Mouse (Mus musculus) ES-E14 (cell line): Measurements from ENCODE around the gene Rad9a. TPM values are rescaled to one million over a fixed set of nuclear protein-coding genes. Genes with fewer than 3 reads are reported as not detected.
"Not testable (repeated sequence)": the region's sequence is repeated elsewhere in the genome, so short reads cannot be mapped to it uniquely, and the experiment has no call there.

Experiments used
- DNase-seq: peaks from one replicate; pipeline ENCODE4 v3.0.0-alpha.2; 2013; ENCODE audit warnings: low read depth, low spot score
- H3K27ac ChIP-seq: 2 replicates; pipeline ENCODE4 v1.5.1; 2012; ENCODE audit warnings: low read depth, mild to moderate bottlenecking, low read length, moderate library complexity, mixed read lengths; ENCODE audit not compliant: poor library complexity, insufficient read depth, severe bottlenecking
- H3K36me3 ChIP-seq: 2 replicates; pipeline ENCODE4 v1.6.1; 2012; ENCODE audit warnings: mild to moderate bottlenecking, low read length, moderate library complexity, mixed read lengths; ENCODE audit not compliant: control insufficient read depth, poor library complexity, insufficient read depth, severe bottlenecking
- H3K4me1 ChIP-seq, 2 experiments: fragments of 150-350 bp in 1 of 2; sonication (generic) in 1 of 2; 2 replicates each; pipeline ENCODE4 v1.6.1; 2012; ENCODE audit warnings: low read length in 2 of 2, mild to moderate bottlenecking in 1 of 2, mixed read lengths in 1 of 2; ENCODE audit not compliant: control insufficient read depth in 2 of 2, insufficient read depth in 2 of 2, poor library complexity in 1 of 2
- H3K4me3 ChIP-seq, 2 experiments: fragments of 150-350 bp in 1 of 2; sonication (generic) in 1 of 2; 2 replicates each; pipeline ENCODE4 v1.5.1; 2012; ENCODE audit warnings: low read length in 2 of 2, low read depth in 1 of 2, mild to moderate bottlenecking in 1 of 2, mixed read lengths in 1 of 2; ENCODE audit not compliant: insufficient read depth in 1 of 2, poor library complexity in 1 of 2, severe bottlenecking in 1 of 2
- H3K9ac ChIP-seq: 2 replicates; pipeline ENCODE4 v1.6.1; 2012; ENCODE audit warnings: low read depth, mild to moderate bottlenecking, low read length, mixed read lengths; ENCODE audit not compliant: poor library complexity, insufficient read depth, severe bottlenecking
- H3K9me3 ChIP-seq: fragments of 150-350 bp; sonication (generic); 2 replicates; pipeline ENCODE4 v1.6.1; 2012; ENCODE audit warnings: low read depth, mild to moderate bottlenecking, low read length; ENCODE audit not compliant: control insufficient read depth, insufficient read depth
- CHD2 ChIP-seq: IDR thresholded peaks from 2 replicates; pipeline ENCODE4 v1.6.1; 2014; ENCODE audit warnings: mild to moderate bottlenecking, low read depth, low read length, inconsistent platforms
- HCFC1 ChIP-seq: IDR thresholded peaks from 2 replicates; pipeline ENCODE4 v1.6.1; 2012; ENCODE audit warnings: low read length, inconsistent platforms, borderline replicate concordance; ENCODE audit not compliant: insufficient read depth
- MAFK ChIP-seq: IDR thresholded peaks from 2 replicates; pipeline ENCODE4 v1.6.1; 2014; ENCODE audit warnings: mild to moderate bottlenecking, low read depth, low read length, inconsistent platforms; ENCODE audit not compliant: insufficient read depth
- ZC3H11A ChIP-seq: IDR thresholded peaks from 2 replicates; pipeline ENCODE4 v1.6.1; 2012; ENCODE audit warnings: low read depth, mild to moderate bottlenecking, inconsistent platforms, low read length, borderline replicate concordance
- ZNF384 ChIP-seq: IDR thresholded peaks from 2 replicates; pipeline ENCODE4 v1.6.1; 2012; ENCODE audit warnings: low read depth, low read length, inconsistent platforms
- in situ Hi-C, 2 experiments: fragments of 600-800 bp; cut with MboI; formaldehyde crosslinking; loops; one replicate each; pipeline ENCODE4 v1.15.1; 2025; ENCODE audit warnings: low sequenced_read_pairs in 2 of 2, inconsistent platforms in 1 of 2; ENCODE audit not compliant: unreplicated experiment in 2 of 2
- total RNA-seq: library from RNA; depleted of rRNA; stranded (reverse); fragments of 300-350 nt; gene quantifications from 2 replicates; pipeline ENCODE4 v1.2.3, GENCODE M21; 2012; rRNA removed

Rad9a gene
- 33.1 and 42.1 TPM in 2 replicates for total RNA-seq

- in situ Hi-C loops: no loop called here
- Histone ChIP-seq H3K9ac (peak within 1 kb of the TSS; percentile 90), H3K4me1 (peaks cover 2 to 12% of the 10 kb centered on the region in 2 experiments; a peak in 2 of 4 replicates), H3K4me3 (peak within 1 kb of the TSS; percentile 76 to 83), H3K9me3 (no peaks in the 10 kb centered on the region), H3K27ac (peak within 1 kb of the TSS; percentile 51; the same call in 1 of the 2 replicates), H3K36me3 (peaks cover 31% of the 10 kb centered on the region)
- TF ChIP-seq ZC3H11A: no peak
- peak; percentile 99 for DNase-seq
Observed at GRCm38 (mm10) chr19:4201291-4201909, at the start of gene Rad9a. Gene Rad9a (minus strand): TSS chr19:4201662.

DNA sequence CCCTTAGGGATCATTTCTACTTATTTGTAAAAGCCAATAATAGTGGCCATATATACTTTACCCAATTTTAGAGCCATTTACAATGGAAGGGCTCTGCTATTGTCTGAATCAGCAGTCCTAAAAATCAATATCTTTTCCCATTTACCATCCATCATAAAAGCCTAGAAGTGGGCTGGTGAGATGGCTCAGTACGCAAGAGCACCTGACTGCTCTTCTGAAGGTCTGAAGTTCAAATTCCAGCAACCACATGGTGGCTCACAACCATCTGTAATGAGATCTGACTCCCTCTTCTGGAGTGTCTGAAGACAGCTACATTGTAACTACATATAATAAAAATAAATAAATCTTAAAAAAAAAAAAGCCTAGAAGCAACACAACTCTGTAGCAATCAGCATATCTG, 47.2 kb upstream of the Rad9a start:
- H3K36me3 ChIP-seq, H3K27ac ChIP-seq, H3K9ac ChIP-seq, H3K9me3 ChIP-seq, DNase-seq, H3K4me3 ChIP-seq, in situ Hi-C loops, H3K4me1 ChIP-seq: not testable (repeated sequence)

DNA sequence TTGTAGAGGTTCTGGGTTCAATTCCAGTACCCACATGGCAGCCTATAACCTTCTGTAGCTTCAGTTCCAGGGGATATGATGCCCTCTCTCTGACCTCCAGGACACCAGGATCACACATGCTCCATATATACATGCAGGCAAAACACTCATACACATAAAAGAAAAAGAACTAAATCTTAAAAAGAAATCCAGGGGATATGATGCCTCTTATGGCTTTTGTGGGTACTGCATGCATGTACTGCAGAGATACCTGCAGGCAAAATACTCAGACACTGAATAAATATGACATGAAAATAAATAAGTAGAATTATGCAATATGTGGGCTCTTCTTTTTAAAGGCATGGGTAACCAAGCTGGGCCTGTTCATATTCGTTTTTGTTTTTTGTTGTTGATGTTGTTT, 45.5 kb upstream of the Rad9a start:
- no peaks in the 10 kb centered on the region for H3K36me3 ChIP-seq
- no peaks in the 10 kb centered on the region for H3K4me1 ChIP-seq
- no peak for TF ChIP-seq HCFC1
- in situ Hi-C loops: no loop called here
- H3K9ac ChIP-seq: no peak overlapping the region
- no peak overlapping the region for H3K4me3 ChIP-seq
- H3K27ac ChIP-seq: no peak overlapping the region
- no peaks in the 10 kb centered on the region for H3K9me3 ChIP-seq
- DNase-seq: no peak

GRCm38 (mm10) chr19:4244775-4245174, 43.3 kb upstream of the Rad9a start:
- no peaks in the 10 kb centered on the region for H3K9me3 ChIP-seq
- H3K4me3 ChIP-seq: no peak overlapping the region
- TF ChIP-seq MAFK (no peak), CHD2 (no peak), ZC3H11A (no peak), HCFC1 (no peak), ZNF384 (no peak)
- no peak overlapping the region for H3K9ac ChIP-seq
- H3K27ac ChIP-seq: no peak overlapping the region
- no peaks in the 10 kb centered on the region for H3K4me1 ChIP-seq
- in situ Hi-C loops: no loop called here
- H3K36me3 ChIP-seq: no peaks in the 10 kb centered on the region
- DNase-seq: no peak

GRCm38 (mm10) chr19:4242416-4242815, 41.0 kb upstream of the Rad9a start:
- H3K9me3 ChIP-seq: no peaks in the 10 kb centered on the region
- H3K4me3 ChIP-seq: no peak overlapping the region
- no peaks in the 10 kb centered on the region for H3K36me3 ChIP-seq
- H3K27ac ChIP-seq: no peak overlapping the region
- in situ Hi-C loops: no loop called here
- no peak overlapping the region for H3K9ac ChIP-seq
- H3K4me1 ChIP-seq: no peaks in the 10 kb centered on the region
- no peak for DNase-seq
- TF ChIP-seq CHD2 (no peak), ZNF384 (no peak)
